Mouse (Mus musculus): ENCODE results near the gene 1110008P14Rik.

DNA sequence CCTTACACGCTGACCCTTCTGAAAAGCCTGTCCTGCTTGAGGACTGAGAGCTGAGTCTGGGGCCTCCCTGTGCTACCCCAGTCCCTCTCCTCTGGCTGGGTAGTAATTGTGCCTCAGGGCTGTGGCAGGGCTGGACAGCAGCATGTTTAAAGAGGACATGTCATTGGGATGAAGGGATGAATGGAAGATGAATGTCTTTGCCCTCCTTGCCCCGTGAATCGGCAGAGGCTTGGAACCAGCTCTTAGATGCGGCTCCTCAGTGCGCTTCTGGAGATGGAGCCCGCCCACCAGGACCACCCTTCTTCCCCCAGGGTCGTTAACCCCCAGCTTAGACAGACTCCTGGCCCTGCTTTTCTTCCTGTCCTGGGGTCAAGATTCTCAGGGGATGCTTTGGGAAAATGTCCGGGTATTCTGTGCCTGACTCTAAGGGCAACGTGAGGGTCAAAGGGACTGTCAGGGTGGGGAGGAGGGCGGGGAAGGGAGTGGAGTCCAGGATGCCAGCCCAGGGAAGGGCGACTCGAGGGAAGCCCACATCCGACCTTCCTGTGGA is 52.8 kb downstream of the 1110008P14Rik start:
- no peak for TF ChIP-seq CTCF (IDR thresholded peaks at IDR 0.05; ENCODE audit: low read depth, low read length)
- no peak for TF ChIP-seq TAL1 (conservative IDR thresholded peaks at IDR 0.05; ENCODE audit: low read depth, low read length)

Data from G1E (cell line).